Mouse (Mus musculus): Measurements from ENCODE around the gene Rara. TPM values are rescaled to one million over a fixed set of nuclear protein-coding genes. Genes with fewer than 3 reads are reported as not detected.
A peak's percentile ranks its signal among the peaks of the same experiment; 100 is the strongest.

Gene Rara
- polyA plus RNA-seq, 1 experiment from 2014 or later, result 53.5 TPM

DNA sequence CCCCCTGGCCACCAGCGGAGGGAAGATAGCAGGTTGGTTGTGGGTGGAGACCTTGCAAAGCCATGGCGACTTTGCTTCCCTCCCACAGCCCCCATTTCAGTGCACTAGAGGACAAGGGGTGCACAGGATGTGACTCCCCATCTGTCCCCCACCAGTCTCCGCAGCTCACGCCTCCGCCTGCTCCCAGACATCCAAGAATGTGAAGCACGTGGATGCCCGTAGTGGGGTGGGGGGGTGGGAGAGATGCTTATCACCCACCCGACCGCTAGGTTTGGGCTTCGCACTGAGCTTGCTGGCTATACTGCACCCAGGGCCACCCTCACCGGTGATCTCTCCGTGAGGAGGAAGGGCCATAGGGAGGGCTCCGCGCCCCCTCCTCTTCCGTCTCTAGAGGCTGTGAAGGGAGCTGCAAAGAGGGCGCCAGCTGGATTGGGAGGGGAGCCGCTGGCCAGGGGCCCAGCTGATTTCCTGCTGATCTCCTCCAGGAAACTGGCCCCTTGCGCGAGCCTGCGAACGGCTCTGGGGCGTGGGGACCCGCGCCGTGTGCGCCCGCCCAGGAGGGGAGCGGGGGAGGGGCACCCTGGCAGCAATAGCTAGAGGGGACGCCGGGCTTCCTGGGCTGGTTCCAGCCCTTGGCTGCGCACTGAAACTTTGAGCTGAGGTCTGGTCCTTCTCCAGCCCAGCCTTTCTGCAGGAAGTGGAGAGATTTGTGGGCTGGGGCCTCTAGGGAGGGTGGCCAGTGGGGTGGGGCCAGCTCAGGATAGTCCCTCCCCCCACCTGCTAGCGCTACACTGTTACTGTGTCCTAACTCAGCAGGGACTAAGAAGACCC lies 35.8 kb downstream of the Rara start:
- Histone ChIP-seq H3K36me3 (peaks cover 21% of the 10 kb centered on the region), H3K27me3 (no peaks in the 10 kb centered on the region), H3K27ac (replicated peaks) (peak overlapping the region; percentile 89), H3K4me3 (replicated peaks) (peak overlapping the region; percentile 63), H3K9me3 (replicated peaks) (no peaks in the 10 kb centered on the region), H3K9ac (0 out of 2 replicates have a peak overlapping the region, but pooled peaks have one; percentile 15), H3K4me2 (replicated peaks) (peak overlapping the region; percentile 95), H3K4me1 (peaks cover 98% of the 10 kb centered on the region)
- 1% methylated on average over 32 of the region's 32 CpGs for WGBS
- ATAC-seq (ENCODE audit: insufficient number of reproducible peaks, low FRiP score, low TSS enrichment, low read depth), result peak; percentile 80

DNA sequence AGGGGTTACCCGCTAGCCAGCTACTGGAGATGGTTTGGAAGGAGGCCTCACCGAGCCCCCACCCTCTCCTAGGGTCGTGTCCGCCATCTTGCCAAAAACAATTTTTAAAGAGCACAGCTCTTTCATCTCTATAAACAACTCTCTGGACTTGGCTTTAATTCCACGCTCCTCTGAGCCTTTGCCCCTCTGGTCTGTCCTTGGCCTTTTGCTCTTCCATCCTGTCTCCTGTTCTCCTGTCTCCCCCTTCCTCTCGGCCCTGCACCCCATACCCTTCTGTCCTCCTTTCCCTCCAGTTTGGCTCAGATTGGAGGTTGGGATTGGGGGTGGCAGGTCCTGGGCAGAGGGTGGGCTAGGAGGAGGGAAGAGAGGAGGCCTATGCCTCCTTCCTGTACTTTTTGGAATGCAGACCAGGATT lies 36.6 kb downstream of the Rara start:
- 20% methylated on average over 6 of the region's 6 CpGs for WGBS
- Histone ChIP-seq H3K4me2 (replicated peaks) (peak overlapping the region; percentile 95), H3K9me3 (replicated peaks) (no peaks in the 10 kb centered on the region), H3K4me1 (peaks cover 100% of the 10 kb centered on the region), H3K4me3 (replicated peaks) (peak overlapping the region; percentile 63), H3K9ac (no peak overlapping the region; the same call in 1 of the 2 replicates), H3K36me3 (peaks cover 23% of the 10 kb centered on the region), H3K27me3 (no peaks in the 10 kb centered on the region), H3K27ac (replicated peaks) (peak overlapping the region; percentile 89)
- no peak for ATAC-seq (ENCODE audit: insufficient number of reproducible peaks, low FRiP score, low TSS enrichment, low read depth)

DNA sequence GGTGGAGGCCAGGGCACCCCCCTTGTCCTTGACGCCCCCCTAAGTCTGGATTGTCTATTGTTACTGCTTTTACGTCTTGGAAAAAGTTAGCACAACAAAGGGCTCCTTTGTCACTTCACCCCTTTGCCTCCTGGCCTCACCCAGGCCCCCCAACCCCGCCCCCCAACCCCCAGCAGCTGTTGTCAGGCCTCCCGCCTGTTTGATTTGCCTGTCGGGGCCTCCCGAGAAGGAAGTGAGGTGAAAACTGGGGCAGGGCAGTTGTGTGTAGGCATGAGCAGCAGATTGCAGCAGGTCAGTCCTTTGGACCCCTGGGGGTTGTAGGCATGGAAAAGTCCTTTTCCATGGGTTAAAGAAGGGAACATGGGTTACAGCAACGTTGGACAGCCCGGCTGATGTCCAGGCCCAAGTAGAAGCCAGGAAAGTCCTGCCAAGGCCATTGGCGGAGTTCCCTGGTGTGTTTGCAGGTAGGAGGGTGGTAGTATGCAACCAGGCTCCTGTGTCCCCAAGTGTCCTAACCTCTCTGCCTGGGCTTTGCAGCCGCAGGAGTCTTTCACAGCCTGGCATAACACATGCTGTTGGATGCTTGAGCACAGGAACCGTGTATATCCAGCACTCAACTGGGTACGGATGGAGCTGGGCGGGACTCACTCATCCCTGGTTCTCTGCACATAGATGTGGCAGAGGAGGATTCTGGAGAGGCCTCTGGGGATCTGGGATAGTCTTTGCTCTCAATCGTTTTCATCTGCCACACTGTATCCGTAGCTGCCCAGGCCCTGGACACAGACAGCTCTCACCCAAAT lies 37.2 kb downstream of the Rara start:
- Histone ChIP-seq H3K36me3 (peaks cover 23% of the 10 kb centered on the region), H3K9me3 (replicated peaks) (no peaks in the 10 kb centered on the region), H3K4me3 (replicated peaks) (peak overlapping the region; percentile 6; the same call in 1 of the 2 replicates), H3K9ac (no peak overlapping the region), H3K27ac (replicated peaks) (peak overlapping the region; percentile 89), H3K4me2 (replicated peaks) (peak overlapping the region; percentile 95), H3K27me3 (no peaks in the 10 kb centered on the region), H3K4me1 (peaks cover 100% of the 10 kb centered on the region)
- ATAC-seq (ENCODE audit: insufficient number of reproducible peaks, low FRiP score, low TSS enrichment, low read depth), result no peak
- 22% methylated on average over 15 of the region's 15 CpGs for WGBS

- WGBS, result 20% methylated on average over 11 of the region's 11 CpGs
- H3K4me1 ChIP-seq, result peaks cover 100% of the 10 kb centered on the region
- H3K27me3 ChIP-seq, result no peaks in the 10 kb centered on the region
- H3K9ac ChIP-seq, result no peak overlapping the region
- peaks cover 28% of the 10 kb centered on the region for H3K36me3 ChIP-seq
- peak overlapping the region; percentile 95 for H3K4me2 ChIP-seq (replicated peaks)
- ATAC-seq (ENCODE audit: insufficient number of reproducible peaks, low FRiP score, low TSS enrichment, low read depth), result no peak
- H3K27ac ChIP-seq (replicated peaks), result peak overlapping the region; percentile 89
- H3K9me3 ChIP-seq (replicated peaks), result no peaks in the 10 kb centered on the region
- peak overlapping the region; percentile 6; the same call in 1 of the 2 replicates for H3K4me3 ChIP-seq (replicated peaks)
Observed at GRCm38 (mm10) chr11:98965416-98966077, 37.9 kb downstream of the Rara start.

GRCm38 (mm10) chr11:98966499-98967141 lies 39.0 kb downstream of the Rara start:
- H3K4me3 ChIP-seq (replicated peaks), result no peak overlapping the region
- H3K4me1 ChIP-seq, result peaks cover 100% of the 10 kb centered on the region
- no peak overlapping the region for H3K4me2 ChIP-seq (replicated peaks)
- 0 out of 2 replicates have a peak overlapping the region, but pooled peaks have one; percentile 34 for H3K27ac ChIP-seq (replicated peaks)
- H3K9me3 ChIP-seq (replicated peaks), result no peaks in the 10 kb centered on the region
- WGBS, result 51% methylated on average over 9 of the region's 9 CpGs
- no peak overlapping the region for H3K9ac ChIP-seq
- H3K27me3 ChIP-seq, result no peaks in the 10 kb centered on the region
- ATAC-seq (ENCODE audit: insufficient number of reproducible peaks, low FRiP score, low TSS enrichment, low read depth), result no peak
- H3K36me3 ChIP-seq, result peaks cover 39% of the 10 kb centered on the region

DNA sequence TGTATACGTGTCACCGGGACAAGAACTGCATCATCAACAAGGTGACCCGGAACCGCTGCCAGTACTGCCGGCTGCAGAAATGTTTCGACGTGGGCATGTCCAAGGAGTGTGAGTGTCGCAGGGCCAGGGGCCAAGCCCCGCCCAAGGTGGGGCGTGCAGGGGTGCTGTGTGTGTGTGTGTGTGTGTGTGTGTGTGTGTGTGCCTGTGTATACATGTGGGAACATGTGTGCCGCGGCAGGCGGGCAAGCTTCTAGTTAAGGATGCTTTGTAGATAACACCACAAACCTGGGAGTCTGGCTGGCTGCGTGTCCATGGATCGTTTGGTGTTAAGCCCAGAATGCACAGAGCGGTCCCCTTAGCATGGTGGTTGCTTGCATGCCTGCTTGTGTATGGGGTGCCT lies 40.5 kb downstream of the Rara start:
- ATAC-seq (ENCODE audit: insufficient number of reproducible peaks, low FRiP score, low TSS enrichment, low read depth), result no peak
- no peak overlapping the region for H3K4me3 ChIP-seq (replicated peaks)
- H3K4me1 ChIP-seq, result peaks cover 91% of the 10 kb centered on the region
- no peak overlapping the region for H3K9ac ChIP-seq
- no peaks in the 10 kb centered on the region for H3K27me3 ChIP-seq
- H3K9me3 ChIP-seq (replicated peaks), result no peaks in the 10 kb centered on the region
- peak overlapping the region; percentile 74 for H3K27ac ChIP-seq (replicated peaks)
- WGBS, result 47% methylated on average over 16 of the region's 16 CpGs
- H3K36me3 ChIP-seq, result peaks cover 53% of the 10 kb centered on the region
- H3K4me2 ChIP-seq (replicated peaks), result no peak overlapping the region

DNA sequence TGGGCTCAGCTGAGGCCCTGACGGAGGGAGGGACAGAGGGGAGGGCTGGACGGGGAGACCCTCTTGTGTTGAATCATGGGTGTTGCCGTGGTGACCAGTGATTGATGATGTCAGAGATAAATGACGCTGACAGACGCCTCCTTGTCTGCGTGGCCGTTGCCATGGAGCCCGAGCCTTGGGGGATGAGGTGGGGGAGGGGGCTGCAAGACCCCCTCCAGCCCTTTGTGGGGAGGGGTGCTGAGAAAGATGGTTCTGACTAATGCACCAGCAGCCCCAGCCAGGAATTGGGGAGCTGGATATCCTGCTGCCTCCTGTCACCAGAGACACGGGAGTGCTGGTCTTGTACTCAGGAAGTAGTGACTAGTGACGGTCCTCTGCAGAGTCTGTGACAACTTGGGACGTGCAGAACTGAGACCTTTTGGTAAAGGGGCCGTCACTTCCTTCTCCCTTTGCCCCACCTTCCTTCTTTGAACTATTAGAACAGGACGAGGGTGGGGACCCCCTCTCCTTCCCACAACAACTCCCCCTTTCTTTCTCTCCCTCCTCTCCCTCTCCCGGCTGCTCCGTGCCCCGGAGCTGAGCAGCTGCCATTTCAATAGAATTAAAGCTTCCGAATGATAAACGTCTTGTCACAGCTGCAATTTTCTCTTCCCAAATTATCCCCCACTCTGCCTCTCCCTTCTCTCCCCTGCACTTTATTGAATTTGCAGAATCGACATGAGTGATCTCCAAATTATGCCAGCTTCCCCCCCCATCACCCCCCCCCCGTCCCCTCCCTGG lies 41.3 kb downstream of the Rara start:
- no peaks in the 10 kb centered on the region for H3K27me3 ChIP-seq
- no peaks in the 10 kb centered on the region for H3K9me3 ChIP-seq (replicated peaks)
- no peak for ATAC-seq (ENCODE audit: insufficient number of reproducible peaks, low FRiP score, low TSS enrichment, low read depth)
- no peak overlapping the region; the same call in 1 of the 2 replicates for H3K4me2 ChIP-seq (replicated peaks)
- peaks cover 82% of the 10 kb centered on the region for H3K4me1 ChIP-seq
- WGBS, result 11% methylated on average over 20 of the region's 20 CpGs
- no peak overlapping the region for H3K9ac ChIP-seq
- no peak overlapping the region for H3K4me3 ChIP-seq (replicated peaks)
- H3K27ac ChIP-seq (replicated peaks), result peak overlapping the region; percentile 74
- H3K36me3 ChIP-seq, result peaks cover 61% of the 10 kb centered on the region

- no peak for ATAC-seq (ENCODE audit: insufficient number of reproducible peaks, low FRiP score, low TSS enrichment, low read depth)
- Histone ChIP-seq H3K27ac (replicated peaks) (peak overlapping the region; percentile 74), H3K4me1 (peaks cover 76% of the 10 kb centered on the region), H3K4me2 (replicated peaks) (0 out of 2 replicates have a peak overlapping the region, but pooled peaks have one; percentile 13), H3K9me3 (replicated peaks) (no peaks in the 10 kb centered on the region), H3K36me3 (peaks cover 67% of the 10 kb centered on the region), H3K27me3 (no peaks in the 10 kb centered on the region), H3K9ac (no peak overlapping the region), H3K4me3 (replicated peaks) (no peak overlapping the region)
- WGBS, result 22% methylated on average over 17 of the region's 17 CpGs
Observed at GRCm38 (mm10) chr11:98969496-98969927, 41.9 kb downstream of the Rara start.

DNA sequence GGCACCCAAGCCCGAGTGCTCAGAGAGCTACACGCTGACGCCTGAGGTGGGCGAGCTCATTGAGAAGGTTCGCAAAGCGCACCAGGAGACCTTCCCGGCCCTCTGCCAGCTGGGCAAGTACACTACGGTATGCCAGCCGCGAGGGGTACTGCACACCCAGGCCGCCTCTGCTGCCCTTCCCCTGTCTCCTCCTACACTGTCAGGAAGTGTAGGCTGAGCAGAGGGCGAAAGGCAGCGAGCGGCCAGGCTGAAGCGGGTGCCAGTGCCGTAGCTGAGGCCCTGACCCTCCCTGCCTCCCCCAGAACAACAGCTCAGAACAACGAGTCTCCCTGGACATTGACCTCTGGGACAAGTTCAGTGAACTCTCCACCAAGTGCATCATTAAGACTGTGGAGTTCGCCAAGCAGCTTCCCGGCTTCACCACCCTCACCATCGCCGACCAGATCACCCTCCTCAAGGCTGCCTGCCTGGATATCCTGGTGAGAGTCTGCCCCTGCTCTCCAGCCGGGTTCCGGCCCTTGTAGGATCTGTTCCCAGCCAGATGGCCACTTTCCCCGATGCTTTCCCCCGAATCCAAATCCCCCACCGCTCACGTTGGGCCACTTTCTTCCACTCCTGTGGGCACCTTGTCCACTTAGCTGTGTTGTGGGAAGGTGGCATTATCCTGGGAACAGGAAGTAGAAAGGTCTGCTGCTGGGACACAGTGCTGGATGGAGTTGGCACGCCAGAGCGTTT lies 42.7 kb downstream of the Rara start:
- no peak for ATAC-seq (ENCODE audit: insufficient number of reproducible peaks, low FRiP score, low TSS enrichment, low read depth)
- Histone ChIP-seq H3K4me1 (peaks cover 68% of the 10 kb centered on the region), H3K9me3 (replicated peaks) (no peaks in the 10 kb centered on the region), H3K36me3 (peaks cover 75% of the 10 kb centered on the region), H3K4me2 (replicated peaks) (no peak overlapping the region), H3K4me3 (replicated peaks) (no peak overlapping the region), H3K9ac (no peak overlapping the region), H3K27ac (replicated peaks) (peak overlapping the region; percentile 74; the same call in 1 of the 2 replicates), H3K27me3 (no peaks in the 10 kb centered on the region)
- WGBS, result 73% methylated on average over 29 of the region's 29 CpGs

Data from embryonic facial prominence, embryonic 15.5 days (tissue).